Mouse (Mus musculus) T-helper 2 cell (primary cell): Measurements from ENCODE around the gene Tlr8.

Source experiments
- in situ Hi-C: fragments of 300-600 bp; cut with MboI, MseI; formaldehyde crosslinking; loops from one replicate; pipeline ENCODE4 v1.15.1; 2025; ENCODE audit warnings: high pct_unique_total_duplicates

The Tlr8 gene

GRCm38 (mm10) chrX:167205813-167206520, 58.2 kb downstream of the Tlr8 start:
- in situ Hi-C loops, result no loop called here

- in situ Hi-C loops, result no loop called here
These were observed 62.8 kb downstream of the Tlr8 start for GRCm38 (mm10) chrX:167201365-167201764.

- in situ Hi-C loops, result loop anchor here (10.0 kb wide), 1 partner anchor 1250 kb away; no protein-coding TSS in a partner anchor
These were observed 68.9 kb downstream of the Tlr8 start for GRCm38 (mm10) chrX:167195228-167195649.
